Mouse (Mus musculus) brain, embryonic 14.5 days (tissue): ENCODE results near the gene Hsf5.

Experiments
- CTCF ChIP-seq: fragments of 200-500 bp; IDR thresholded peaks from 2 replicates; pipeline ENCODE4 v1.5.1; 2012; ENCODE audit warnings: inconsistent platforms, mild to moderate bottlenecking, moderate library complexity, borderline replicate concordance; ENCODE audit not compliant: insufficient read depth, insufficient read length; ENCODE audit errors: extremely low read depth
- POLR2A ChIP-seq: fragments of 200-500 bp; IDR thresholded peaks from 2 replicates; pipeline ENCODE4 v1.6.1; 2012; ENCODE audit warnings: mild to moderate bottlenecking, inconsistent platforms, borderline replicate concordance; ENCODE audit not compliant: poor library complexity, insufficient read depth, insufficient read length, severe bottlenecking; ENCODE audit errors: extremely low read depth

DNA sequence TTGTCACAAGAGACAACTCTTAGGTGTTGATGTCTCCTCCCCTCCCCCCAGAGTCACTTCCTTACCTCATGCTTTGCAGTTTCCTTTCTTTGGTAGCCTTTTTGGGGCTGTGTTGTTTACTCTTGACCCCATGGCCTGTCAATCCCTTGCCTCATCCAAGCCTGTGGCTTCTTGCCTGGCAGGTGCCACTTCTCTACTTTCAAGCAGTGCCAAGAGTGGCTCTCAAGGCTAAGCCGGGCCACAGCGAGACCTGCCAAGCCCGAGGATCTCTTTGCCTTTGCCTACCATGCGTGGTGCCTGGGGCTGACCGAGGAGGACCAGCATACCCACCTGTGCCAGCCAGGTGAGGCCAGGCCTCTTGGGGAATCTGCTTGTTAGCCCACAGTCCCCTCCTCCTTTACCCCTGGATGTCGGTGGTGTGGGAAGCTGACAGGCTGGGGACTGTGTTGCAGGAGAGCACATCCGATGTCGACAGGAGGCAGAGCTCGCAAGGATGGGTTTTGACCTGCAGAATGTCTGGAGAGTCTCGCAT, 16.6 kb upstream of the Hsf5 start:
- no peak for TF ChIP-seq CTCF
- no peak for TF ChIP-seq POLR2A
